Mouse (Mus musculus) T-helper 1 cell (primary cell): ENCODE results near the gene Man2c1.

Experiments
- in situ Hi-C: fragments of 300-600 bp; cut with MboI, MseI; formaldehyde crosslinking; loops from one replicate; pipeline ENCODE4 v1.15.1; 2025; ENCODE audit warnings: high pct_unique_total_duplicates

Man2c1 gene

DNA sequence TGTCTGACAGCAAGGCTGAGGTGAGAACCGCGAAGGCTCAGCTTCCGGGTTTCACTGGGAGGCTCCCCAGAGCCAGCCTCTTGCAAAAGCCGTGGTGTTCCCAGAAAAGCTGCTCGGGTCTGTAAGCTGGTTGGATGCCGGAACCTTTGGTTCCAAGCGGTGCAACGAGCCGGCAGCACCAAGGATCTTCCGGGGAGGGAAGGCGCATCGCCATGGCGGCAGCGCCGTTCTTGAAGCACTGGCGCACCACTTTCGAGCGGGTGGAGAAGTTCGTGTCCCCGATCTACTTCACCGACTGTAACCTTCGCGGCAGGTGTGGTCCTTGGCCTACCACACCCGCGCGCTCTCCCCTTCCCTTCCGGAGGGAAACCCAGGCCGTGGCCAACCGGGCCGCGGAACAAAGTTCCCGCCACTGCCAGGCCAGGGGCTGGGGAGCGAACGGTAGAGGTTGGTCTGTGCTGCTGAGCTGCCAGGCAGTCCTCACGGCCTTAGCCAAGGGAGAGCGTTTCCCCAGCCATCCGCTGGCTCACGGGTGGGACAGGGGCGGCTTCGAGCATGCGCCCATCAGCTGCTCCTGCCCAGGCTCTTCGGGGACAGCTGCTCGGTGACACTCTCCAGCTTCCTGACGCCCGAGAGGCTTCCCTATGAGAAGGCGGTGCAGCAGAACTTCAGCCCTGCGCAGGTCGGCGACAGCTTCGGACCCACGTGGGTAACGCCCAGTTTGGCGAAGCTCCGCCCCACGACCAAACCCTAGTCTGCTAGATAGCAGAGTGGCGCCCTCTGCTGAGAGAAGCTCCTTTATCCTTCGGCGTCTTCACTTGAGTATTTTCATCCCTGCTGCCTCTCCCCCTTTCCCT, at the start of gene Man2c1:
Gene Man2c1, plus strand, starts transcription at position 114 of the 857 bp plus-strand sequence.
- in situ Hi-C loops, result no loop called here

DNA sequence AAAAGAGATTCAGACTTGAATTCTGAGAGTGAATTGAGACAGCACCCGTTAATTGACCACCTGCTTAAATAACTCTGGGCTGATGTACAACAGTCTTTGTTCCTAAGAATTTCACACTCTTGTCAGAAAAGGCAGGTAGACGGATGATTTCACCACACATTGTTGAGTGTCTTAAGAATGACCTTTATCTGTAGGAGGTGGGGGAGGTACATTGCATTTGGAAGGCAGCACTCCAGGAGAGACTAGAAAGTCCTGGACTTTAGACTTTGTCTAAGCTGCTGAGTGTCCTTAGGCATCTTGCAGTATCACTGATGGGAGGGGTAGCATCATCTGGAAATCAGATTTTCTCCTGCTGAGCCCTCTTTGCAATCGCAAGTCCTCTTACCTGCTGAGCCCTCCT, 48.3 kb upstream of the Man2c1 start:
- in situ Hi-C loops, result no loop called here

DNA sequence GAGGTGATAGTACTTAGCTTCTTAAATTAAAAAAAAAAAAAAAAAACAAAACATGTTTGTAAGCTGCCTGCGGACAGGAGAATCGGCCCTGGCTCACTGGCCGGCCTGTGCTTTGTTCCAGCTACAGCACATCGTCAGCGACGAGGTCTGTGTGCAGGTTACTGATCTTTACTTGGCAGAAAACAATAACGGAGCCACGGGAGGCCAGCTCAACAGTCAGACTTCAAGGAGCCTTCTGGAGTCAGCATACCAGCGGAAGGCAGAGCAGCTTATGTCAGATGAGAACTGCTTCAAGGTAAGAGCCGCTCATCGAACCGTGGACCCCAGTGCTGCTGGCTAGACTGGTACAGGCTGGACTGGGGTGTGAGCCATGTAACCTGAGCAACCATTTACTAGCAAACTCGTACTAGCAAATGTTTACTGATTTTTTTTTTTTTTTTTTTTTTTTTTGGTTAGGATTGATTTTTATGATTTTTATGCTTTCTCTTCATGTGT, 13.2 kb upstream of the Man2c1 start:
- in situ Hi-C loops, result no loop called here

DNA sequence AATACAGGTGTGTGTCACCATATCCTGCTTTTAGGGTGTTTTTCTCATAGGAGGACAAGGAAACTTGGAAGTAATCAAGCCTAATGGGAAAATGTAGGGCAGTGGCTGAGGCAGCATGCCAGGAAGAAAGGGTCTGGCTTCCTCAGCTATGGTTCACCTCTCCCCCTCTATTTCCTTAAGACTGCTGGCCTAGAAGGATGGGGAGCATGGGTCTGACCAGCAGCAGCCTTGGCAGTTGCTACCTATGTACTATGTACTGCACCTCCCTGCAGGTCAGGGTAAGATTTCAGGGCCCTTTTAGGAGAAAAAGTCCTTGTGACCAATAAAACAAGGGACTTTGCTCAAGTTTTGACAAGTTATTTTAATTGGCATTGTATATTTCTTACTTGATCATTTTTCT, 849 bp upstream of the Man2c1 start:
- in situ Hi-C loops, result no loop called here

DNA sequence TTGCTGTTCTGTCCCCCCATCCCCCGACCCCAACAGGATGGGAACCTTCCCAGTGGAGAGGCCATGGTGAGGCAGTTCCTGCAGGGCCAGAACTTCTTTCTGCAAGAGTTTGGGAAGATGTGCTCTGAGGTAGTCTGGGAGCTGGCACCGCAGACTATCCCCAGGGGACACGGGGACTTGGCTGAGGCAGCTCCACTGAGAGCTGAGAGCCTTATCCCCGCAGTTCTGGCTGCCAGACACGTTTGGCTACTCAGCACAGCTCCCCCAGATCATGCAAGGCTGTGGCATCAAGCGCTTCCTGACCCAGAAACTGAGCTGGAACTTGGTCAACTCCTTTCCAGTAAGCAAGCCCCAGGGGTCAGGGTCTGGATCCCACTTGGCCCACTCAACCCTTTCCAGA, 6.8 kb downstream of the Man2c1 start:
- in situ Hi-C loops, result no loop called here

DNA sequence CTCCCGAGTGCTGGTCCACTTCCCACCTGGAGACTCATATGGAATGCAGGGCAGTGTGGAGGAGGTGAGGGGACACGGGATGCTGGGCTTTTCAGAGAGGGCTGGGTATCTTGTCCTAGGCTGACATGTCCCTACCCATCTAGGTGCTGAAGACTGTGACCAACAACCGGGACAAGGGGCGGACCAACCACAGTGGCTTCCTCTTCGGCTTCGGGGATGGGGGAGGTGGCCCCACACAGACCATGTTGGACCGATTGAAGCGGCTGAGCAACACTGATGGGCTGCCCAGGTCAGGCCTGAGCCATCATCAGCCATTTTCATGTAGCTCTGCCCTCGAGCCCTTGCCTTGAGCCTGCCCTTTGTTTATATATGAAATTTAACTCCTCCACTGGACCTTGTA, 7.3 kb downstream of the Man2c1 start:
- in situ Hi-C loops, result no loop called here

DNA sequence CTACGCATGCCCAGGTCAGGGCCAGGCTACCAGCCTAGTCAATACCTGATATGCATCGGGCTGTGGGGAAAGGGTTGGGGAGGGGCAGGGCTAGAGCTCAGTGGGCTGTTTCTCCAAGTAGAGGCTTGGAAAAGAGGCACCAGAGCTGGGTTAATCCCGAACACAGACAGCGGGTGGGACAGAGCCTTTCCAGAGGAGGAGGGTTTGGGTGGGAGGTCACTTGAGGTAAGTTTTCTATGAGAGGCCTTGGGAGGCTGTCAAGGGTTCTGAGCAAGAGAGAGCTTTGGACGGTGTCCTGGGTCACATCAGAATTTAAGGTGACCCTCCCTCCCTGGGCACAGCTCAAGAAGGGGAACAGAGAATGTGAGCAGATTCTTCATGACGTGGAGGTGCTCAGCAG, 8.0 kb downstream of the Man2c1 start:
- in situ Hi-C loops, result no loop called here

DNA sequence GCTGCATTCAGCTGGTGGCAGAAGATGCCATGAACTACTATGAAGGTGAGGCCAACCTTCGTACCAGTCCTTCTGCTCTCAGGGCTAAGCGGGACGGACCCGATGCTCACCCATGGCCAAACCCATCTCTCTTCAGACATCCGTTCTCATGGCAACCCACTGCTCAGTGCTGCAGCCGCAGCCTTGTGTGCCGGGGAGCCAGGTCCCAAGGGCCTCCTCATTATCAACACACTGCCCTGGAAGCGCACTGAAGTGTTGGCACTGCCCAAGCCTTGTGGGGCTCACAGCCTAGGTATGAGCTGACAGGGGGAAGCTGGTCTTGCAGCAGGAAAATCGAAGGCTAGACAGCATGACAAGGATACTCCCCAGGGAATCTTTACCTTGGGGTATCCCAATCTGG, 8.6 kb downstream of the Man2c1 start:
- in situ Hi-C loops, result no loop called here

DNA sequence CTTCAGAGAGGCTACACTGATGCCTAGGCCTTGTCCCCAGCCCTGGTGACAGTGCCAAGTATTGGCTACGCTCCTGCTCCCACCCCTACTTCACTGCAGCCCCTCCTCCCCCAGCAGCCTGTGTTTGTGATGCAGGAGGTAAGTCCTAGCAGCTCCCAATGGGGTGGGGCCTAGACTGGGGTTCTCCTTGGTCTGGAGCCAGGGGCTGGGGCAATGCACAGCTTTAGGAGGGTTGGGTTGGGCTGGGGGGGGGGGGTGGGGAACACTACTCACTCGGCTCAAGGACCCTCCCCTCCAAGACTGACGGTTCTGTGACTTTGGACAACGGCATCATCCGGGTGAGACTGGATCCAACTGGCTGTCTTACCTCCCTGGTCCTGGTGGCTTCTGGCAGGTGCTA, 9.1 kb downstream of the Man2c1 start:
- in situ Hi-C loops, result no loop called here

DNA sequence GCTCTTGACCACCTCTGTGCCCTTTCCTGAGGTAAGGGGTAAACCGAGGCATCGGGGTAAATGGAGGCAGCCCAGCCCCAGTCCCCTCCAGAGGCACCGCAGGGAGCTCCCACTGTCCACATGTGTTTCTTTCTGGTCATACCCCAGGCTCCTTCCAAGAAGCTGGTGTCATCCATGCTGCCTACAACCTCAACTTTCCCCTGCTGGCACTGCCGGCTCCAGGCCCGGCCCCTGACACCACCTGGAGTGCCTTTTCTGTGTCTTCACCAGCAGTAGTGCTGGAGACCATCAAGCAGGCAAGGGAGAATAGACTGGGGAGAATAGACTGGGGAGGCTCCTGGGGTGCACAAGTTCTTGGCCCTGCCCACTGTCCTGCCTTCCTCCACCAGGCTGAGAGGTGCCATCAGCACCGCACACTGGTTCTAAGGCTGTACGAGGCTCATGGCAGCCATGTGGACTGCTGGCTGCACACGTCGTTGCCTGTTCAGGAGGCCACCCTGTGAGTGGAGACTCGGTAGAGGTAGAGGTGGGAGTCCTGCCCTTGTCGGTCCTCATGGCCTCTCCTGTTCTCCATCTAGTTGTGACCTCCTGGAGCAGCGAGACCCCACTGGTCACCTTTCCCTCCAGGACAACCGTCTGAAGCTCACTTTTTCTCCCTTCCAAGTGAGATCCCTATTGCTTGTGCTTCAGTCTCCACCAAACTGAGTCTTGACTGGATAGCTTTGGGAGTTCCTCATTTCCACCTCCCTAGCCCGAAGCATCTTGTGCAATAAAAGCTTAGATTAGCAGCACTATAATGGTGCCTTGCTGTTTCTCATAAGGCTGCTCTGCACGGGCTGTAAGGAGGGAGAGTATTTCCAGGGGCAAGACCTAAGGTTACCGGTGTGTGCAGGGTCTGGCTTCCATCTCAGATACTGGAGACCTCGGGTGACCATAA, 11.2 kb downstream of the Man2c1 start:
- in situ Hi-C loops, result loop anchor here (5.0 kb wide), 1 partner anchor 199 kb away; no protein-coding TSS in a partner anchor

DNA sequence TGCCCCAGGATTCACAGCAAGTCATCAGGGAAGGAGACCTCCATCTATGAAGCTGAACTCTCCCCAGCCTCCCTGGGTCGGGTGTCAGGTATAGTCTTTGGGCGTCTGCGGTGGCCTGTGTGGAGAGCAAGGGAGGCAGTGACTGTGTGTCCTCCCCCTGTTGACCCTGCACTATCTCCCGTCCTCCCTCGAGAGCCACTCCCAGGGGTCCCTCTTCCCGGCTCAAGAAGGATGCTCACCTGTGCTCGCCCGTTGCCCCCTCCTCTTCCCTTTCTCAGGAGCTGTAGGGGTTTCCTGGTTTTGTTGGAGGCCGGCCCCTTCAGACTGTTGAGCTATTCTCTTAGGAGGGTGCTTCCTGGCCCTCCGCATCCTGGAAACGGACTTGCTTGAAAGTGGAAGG, 12.7 kb downstream of the Man2c1 start:
- in situ Hi-C loops, result loop anchor here (5.0 kb wide), 1 partner anchor 201 kb away; no protein-coding TSS in a partner anchor

DNA sequence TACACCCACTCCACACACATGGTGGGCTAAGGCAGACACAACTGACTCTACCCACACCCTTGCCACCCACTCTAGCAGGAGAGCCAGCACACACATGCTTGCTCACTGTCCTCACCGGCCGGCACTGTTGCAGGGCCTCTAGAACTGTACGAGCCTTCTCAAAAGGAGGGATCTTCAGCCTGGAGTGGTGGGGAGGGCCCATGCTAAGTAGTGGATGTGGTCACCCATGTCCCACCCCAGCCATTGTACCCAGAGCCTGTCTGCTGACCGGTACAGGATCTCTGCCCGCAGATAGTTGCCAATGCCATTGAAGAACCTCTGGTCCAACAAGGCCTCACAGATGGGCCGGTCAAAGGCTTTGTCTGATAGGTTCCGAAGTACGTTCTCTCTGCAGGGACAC, 14.3 kb downstream of the Man2c1 start:
- in situ Hi-C loops, result loop anchor here (5.0 kb wide), 1 partner anchor 203 kb away; no protein-coding TSS in a partner anchor

DNA sequence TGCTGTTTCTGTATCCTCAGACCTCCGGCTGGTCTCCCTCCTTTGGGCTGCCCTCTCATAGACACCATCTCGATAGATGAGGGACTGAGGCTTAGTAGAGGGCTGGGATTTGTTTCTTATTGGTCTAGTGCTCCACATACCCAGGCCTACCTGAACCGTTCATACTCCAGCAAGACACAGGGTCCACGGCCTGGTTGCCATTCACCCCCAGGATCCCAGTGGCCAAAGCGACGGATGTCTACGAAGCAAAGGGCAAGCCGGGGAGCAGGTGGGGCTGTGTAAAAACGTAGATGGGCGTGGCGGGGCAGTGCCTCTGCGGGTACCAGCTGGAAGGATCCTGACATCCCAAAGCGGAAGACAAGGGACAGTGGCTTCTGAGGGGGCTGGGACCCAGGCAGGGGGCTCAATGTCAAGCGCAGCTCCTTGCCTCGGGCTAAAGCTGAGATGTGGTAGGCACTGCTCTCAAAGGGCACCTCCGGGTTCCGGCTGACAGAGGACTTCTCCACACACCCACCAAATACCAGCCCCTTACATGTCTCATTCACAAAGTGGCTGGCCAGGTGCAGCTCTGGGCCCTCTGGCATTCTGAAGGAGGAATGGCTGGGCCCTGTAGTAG, 16.1 kb downstream of the Man2c1 start:
- in situ Hi-C loops, result no loop called here

DNA sequence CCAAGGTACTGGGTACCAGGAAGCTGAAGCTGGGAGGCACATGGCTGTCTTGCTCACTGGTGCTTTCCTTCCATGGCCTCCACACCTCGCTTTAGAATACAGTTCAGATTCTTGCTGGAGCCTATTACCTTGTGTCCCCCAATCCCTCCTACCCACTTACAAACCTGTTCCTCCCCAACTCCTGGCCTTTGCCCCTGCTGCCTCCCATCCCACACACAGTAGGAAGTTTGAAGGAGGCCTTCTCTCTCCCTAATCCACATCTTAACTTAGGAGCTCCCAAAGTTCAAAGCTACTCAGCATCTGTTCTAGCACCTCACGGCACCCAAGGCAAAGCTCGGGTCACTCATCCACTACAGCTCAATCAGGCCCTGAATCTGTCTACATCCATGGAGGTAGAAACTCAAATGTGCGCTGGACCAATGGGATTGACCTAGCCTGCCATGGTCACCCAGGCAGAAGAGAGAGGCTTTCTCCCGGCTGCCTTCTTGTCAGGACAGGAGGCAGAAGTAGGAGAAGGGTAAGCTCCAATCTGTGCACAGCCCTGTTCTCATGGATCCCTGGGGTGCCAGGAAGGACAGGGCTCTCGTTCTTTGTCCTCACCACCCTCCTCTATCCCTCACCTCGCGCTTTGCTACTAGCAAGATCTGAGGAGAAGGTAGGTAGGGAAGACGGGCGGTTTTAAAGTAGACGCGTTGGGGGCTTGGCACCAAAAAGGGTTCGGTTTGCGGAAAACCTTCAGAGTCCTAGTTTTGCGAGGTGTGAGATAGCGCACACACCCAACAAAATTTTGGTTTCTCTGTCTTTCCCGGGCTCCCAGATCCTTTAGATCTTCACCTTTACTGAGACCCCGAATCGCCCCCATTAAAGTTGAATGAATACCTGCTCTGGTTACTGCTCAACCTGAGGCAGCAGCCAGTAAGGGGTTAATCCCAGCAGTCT, 17.0 kb downstream of the Man2c1 start:
- in situ Hi-C loops, result no loop called here

DNA sequence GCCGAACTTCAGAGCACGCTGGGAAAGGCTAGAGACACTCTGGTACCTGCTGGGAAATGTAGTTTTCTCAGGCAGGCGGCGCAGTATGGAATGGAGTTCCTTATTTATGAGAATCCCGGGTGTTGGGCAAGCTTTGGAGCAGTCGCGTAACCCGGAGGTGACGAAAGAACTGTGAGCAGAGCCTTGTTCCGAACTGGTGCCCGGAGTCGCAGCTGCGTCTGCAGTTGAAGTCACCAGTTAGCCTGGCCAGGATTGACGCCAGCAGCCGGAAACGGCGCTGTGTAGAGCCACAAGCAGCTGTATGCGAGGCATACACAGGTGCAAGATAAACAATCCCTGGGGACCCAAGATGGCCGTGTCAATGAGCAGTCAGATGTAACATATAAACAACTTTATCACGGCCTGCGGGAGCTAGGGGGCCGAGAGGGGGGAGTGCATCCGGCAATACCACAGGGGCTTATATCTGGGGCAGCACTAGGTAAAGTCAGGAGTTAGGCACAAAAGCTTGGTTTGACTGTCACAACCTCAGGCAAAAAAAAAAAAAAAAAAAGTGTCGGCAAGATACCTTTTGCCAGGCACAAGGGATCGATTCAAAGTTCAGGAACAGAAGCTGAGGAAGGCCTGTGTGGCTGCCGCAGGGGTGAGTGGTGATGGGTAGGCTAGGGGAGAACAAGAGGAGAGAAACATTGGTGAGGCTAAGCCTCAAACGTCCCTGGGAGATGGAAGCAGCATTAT, 17.8 kb downstream of the Man2c1 start, which contains the start of gene Neil1:
Gene Neil1, minus strand, starts transcription at position 162 of the 735 bp plus-strand sequence.
- in situ Hi-C loops, result no loop called here

DNA sequence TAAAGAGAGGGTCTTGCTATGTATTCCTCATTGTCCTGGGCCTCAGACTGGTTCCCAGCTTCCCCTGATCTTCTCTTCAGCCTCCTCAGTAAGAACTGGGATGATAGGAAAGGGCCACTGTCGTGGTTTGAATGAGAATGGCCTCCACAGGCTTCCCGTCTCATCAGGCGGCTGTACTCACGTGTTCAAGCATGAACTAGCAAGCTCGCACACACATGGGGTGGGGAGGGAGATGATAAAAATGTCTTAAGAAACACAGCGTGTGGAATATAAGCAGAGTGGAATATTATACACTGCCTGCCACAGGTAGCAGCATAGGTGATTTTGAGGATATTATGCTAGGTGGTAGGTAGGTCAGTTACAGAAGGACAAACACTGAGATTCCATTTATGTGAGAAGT, 18.5 kb downstream of the Man2c1 start:
- in situ Hi-C loops, result no loop called here

DNA sequence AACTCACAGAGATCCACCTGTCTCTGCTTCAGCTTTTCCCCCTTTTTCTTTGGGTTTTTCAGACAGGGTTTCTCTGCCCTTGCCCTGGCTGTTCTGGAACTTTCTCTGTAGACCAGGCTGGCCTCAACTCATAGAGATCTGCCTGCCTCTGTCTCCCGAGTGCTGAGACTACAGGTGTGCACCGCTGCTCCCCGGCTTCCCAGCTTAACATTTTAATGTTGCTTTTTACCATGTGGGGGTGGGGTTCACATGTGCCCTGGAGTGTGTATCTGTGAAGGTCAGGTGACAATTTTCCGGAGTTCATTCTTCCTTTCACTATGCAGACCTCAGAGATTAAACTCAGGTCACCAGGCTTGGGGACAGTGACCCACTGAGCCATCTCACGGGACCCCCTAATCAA, 19.7 kb downstream of the Man2c1 start:
- in situ Hi-C loops, result no loop called here

DNA sequence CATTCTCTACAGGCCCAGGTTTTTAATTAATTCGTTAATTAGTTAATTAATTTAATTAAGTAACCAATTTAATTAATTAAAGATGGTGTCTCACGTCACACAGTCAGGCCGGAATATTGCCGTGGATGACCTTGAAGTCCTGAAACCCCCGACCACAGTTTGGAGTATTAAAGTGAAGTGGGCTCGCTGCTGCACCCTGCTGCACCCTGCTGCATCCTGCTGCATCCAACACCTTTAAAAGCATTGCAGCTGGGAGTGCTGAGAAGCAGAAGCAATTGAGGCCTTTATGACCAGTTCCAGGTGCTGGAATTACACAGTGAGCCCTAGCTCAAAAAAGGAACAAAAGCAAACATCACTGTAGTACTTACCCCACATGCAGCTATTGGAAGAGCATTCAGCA, 21.8 kb downstream of the Man2c1 start:
- in situ Hi-C loops, result no loop called here

DNA sequence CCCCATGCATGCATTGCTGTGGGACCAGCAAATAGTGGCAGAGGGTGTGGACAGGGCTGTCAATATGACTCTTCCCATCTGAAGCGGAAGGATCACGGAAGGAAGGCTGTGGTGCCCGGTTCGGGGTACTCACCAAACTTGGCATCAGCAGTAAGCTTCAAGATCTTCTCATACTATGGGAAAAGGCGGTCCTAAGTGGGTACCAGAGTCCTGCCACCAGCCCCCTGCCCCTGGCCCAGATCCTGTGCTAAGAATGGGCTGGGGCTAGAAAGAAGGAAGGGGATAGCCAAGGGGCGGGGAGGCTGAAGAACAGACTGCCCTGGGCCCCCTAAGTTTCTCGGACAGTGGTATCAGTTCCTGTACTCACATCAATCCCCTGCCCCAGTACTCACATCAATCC, 25.9 kb downstream of the Man2c1 start:
- in situ Hi-C loops, result no loop called here

DNA sequence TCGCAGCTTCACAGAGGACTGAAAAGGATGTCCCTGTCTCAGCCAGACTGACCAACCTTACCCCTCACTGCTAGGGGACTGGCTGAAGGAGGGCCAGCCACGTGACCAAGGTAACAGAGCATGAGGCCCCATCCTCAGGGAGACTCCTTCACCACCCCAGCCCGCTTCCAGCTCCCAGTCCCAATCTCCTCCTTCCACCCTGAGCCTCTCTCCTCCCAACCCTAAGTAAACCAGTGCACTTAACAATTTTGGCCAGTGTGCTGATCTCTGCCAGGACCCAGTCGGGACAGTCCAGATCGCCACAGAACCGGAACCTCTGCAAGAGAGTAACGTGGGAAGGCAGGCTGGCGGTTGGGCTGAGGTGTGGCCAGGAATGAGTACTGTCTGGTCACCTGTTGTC, 26.3 kb downstream of the Man2c1 start:
- in situ Hi-C loops, result no loop called here
